Mouse (Mus musculus) R1 (cell line): Measurements from ENCODE around the gene Prb1.
"Not testable (repeated sequence)": the region's sequence is repeated elsewhere in the genome, so short reads cannot be mapped to it uniquely, and the experiment has no call there.

ENCODE experiments used
- DNase-seq: peaks from one replicate; pipeline ENCODE4 v3.0.0-alpha.2; 2018; ENCODE audit warnings: low read depth, low spot score

The Prb1 gene

GRCm38 (mm10) chr6:132210421-132210820, at the start of gene Prb1:
Gene Prb1 (minus strand): TSS chr6:132210521.
- not testable (repeated sequence) for DNase-seq
